Mouse (Mus musculus): ENCODE measurements at regions not wholly inside any gene's neighbourhood (a gene's known extent, or its start where the extent isn't known, plus 50 kb on each side); places are given as distances from the start of the nearest gene placed in this dataset.

DNA sequence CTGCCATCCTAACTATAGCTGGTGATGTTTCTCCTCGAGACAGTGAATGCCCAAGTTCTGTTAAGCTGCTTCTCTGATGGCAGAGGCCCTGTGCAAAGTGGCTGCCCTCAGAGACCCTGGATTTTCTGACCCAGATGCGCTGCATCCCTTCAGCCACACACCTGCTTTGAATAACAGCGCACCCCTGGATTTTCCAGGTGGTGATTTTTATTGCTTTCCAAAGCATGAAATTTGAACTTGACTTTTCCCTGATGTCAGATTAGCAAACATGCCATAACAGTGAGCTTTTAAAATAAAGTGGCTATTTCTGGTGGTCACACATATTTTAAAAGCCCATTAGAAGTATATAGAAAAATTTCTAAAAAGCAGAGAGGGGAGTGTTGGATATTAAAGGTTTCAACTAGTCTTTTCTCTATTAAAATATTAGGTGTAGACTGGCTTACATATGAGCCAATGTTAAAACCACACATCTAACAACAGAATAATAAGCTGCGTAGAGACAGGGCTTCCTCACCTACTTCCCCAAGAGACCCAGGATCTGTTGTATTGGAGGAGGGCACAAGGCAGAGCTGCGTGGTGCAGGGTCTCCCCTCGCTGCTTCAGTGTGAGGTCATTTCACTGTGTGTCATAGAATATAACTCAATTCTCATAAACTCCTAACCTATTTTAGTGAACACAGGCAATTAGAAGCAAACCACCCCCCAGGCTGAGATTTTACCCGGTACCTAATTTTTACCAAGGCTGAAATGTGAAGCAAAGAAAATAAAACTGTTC lies 280.3 kb downstream of the Ccdc91 start:
- DNase-seq (ENCODE audit: low spot score in 2 of 2), result no peak

DNA sequence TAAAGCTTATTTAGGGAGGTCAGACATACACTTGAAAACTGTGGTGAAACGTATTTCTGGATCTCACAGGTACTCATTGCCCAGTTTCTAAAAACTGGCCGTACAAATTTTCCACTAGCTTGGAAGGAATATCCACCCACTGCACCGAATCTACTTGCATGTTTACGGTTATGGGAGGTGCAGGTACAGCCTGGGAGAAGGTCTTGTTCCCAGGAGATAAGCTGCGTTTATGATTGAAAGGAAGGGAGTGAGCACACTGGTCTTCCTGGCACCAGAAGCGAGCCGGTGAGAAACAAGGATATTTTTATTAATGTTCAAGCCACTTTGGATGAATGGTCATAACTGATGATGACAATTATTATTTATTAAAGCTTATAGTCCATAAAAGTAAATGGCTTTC lies 283.9 kb downstream of the Ccdc91 start:
- DNase-seq (ENCODE audit: low spot score in 2 of 2), result no peak

DNA sequence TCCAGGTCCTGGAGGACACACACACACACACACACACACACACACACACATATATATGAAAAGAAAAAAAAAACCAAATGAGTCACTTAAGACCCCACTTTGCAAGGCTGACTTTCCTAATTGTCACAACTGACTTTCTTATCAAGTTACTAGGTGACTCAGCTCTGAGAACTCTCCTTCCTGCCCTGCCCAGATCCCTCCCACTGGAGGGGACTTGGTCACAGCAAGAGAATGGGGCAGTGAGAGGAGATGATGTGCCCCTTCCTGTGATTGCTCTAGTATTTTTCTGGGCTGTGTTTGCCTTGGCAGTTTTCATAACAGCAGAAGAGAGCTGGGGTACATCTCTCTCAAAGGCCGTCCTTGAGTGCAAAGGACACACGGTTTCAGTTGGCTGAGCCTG lies 284.5 kb downstream of the Ccdc91 start:
- no peak for DNase-seq (ENCODE audit: low spot score in 2 of 2)

DNA sequence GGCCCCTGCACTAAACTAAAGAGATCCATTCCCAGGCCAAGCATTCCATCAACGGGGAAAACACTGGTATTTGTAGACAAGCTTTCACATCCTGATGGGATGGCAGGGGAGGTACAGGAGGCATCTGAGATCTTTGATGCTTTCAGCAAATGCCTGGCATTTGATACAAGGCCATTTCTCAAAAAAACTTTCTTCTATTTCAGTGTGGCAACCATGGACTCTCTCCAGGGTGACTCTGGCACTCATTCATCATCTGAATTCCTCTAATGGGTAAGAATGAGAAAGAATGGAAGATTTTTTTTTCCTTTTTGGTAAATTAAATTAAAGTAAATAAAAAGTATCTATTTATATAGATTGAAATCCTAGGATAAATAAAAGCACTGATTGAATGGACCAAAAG lies 281.8 kb upstream of the Far2 start:
- no peak for DNase-seq (ENCODE audit: low spot score in 2 of 2)

DNA sequence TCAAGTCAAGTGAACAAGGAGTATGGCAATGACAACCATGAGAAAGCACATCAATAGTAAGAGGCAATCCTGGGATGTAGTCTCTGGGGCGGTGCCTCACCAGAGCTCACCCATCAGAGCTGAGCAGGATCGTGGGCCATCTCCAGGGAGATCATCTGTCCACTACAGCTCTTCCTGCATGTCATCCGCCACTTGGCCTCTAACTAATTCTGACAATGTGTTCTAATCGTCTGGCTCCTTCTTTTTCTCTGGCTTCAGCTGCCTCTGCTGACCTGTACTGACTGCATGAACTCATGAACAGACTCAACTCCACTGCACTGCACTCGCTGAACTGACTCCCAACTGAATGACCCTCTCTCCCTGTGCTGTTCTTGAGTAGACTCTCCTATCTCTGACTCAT lies 277.9 kb upstream of the Far2 start:
- DNase-seq (ENCODE audit: low spot score in 2 of 2), result no peak

DNA sequence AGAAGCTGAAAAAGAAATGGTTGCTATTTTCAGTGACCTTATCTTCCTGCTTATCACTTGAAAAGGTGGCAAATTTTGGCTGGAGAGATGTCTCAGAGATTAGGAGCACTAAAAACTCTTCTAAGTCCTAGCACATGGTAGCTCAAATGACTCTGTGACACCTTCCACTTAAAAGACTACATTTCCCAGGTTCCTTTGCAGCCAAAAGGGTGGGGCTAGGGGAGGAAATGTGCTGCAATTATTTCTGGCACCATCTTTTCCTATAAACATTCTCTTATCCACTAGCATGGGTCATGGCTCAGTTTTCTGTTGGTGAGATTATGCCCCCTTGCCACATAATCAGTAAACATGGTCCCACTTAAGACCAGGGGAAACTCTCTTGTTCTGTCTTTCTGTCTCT lies 277.0 kb upstream of the Far2 start:
- DNase-seq (ENCODE audit: low spot score in 2 of 2), result no peak

DNA sequence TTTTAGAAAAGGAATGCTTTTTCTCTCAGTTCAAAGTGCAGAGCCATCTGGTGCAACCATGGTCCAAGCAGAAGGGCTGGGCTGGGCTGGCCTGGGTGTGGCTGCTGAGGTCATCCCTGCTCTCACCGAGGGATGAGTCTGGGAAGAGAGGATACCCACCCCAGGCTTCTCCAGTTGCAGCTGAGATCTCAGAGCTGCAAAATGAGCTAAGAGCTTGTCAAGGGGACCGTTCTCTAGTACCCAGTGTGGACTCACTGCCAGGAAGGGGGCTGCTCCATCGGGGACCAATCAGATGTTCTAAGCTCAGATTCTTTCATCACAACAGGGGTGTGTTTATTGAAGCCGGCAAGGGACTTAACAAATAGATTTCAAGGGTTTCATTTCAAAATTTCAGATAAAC lies 275.6 kb upstream of the Far2 start:
- DNase-seq (ENCODE audit: low spot score in 2 of 2), result peak in 1 of 2 experiments; percentile 12

DNA sequence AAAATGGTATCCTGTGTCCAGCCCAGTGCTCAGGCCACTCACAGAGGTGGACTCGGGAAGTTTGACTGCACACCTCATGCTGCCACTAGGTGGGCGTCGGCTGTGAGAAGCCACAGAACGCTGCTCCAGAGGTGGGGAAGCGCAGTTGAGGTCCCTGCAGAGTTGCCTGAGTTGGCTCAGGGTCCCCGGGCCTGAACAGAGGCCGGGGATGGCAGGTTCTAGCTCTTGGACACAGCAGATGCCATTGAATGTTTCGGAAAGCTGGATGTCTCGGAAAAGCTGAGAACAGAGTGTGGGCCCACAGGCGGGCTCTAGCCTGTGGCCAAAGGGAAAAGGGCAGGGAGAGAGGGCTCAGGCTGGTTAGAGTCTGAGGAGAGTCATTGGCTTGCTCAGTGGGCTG lies 273.2 kb upstream of the Far2 start:
- no peak for DNase-seq (ENCODE audit: low spot score in 2 of 2)

DNA sequence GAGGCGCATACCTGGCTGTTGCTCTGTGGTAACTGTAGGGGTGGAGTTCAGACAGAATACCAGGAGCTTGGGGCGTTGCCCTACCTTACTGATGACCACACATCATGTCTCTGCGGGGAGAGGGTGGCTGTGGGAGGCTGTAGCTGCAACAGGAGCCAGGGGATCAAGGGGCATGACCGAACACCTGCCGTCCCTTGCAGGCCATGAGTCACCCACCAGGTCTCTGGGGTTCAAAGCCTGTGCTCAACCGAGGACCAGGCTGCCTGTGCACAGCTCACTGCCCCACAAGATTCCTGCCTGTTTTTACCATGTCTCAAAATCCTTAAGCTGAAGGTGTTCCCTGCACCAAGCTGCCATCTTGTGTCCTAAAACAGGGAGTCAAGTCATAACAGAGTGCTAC lies 272.4 kb upstream of the Far2 start:
- DNase-seq (ENCODE audit: low spot score in 2 of 2), result no peak

DNA sequence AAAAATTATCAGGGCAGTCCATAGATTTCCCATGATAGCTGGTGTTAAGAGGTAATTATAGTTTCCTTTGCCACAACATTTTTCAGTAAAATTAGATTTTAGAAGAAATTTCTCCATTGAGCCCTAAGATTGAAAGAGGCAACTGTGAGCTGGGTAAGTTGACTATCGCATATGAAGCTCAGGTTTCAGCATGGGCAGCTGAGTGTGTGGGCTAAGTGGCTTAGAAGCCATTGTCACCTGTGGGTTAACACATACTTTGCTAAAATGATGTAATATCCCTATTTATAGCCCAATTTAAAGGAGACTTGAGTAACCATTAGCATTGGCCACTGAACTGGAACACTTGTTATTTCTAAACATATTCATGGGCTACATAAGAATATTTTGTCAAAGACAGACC lies 267.6 kb upstream of the Far2 start:
- DNase-seq (ENCODE audit: low spot score in 2 of 2), result no peak

DNA sequence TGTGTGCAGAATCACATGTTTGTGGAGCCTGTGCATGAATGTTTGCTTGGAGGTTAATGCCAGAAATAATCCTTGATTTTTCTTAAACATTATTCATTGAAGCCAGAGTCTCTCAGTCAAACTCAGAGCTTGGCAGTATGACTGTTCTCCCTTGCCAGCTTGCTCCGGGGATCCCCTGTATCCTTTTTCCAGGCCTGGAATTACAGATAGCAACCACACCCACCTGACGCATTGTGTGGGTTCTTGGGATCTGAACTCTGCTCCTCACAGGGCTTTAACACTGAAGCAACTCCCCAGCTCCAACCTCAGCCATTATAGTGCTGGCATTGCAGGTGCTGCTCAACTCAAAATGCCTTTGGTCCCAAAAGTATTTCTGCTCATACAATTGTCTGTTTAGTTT lies 262.8 kb upstream of the Far2 start:
- DNase-seq (ENCODE audit: low spot score in 2 of 2), result no peak

DNA sequence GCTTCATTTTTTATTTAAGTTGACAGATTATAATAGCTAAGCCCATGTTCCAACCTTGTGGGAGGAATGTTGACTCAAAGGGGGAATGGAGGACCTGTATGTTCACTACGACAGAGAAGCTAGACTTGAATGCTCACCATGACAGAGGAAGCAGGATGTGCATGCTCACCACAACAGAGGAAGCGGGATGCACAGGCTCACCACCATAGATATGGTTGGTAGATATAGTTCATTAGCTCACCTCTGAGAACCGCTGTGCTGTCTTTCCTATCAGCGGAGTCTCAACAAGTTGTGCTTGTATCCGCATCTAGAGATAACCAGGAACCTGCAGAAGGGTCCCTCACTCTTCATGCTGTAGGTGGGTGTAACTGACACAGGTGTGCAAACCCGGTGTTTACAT lies 262.2 kb upstream of the Far2 start:
- no peak for DNase-seq (ENCODE audit: low spot score in 2 of 2)

DNA sequence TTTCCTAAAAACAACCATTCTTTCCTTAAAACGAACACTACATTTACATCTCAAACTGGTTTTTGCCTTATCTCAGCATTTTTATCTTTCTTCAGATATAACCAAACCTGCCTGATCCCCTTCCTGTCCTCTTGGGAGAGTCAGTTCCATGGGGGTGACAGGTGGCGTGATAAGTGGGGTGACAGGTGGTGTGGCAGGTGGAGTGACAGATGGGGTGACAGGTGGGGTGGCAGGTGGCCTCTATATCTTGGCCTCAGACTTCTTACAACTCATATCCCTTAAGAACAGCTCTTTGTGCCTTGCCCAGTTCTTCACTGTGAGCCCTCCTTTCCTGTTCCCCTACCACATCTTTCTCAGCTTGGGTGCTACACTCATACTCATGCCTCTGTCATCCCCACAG lies 259.0 kb upstream of the Far2 start:
- DNase-seq (ENCODE audit: low spot score in 2 of 2), result no peak

DNA sequence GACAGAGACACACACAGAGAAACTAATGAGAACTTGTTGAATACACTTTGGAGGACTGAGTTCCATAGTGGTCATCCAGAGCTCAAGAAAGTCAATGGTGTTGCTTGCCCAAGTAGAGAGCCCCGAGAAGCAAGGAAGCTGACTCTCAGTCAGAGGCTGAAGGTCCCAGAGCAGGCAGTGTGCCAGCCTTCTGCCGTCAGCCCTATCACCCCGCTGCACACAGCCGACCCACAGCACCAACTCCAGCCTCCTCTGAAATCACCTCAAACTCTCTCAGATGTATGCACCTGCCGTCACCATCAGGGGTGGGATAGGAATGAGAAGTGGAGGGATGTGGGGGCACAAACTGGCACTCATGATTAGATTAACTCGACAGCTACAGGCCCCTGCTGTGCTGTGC lies 257.9 kb upstream of the Far2 start:
- DNase-seq (ENCODE audit: low spot score in 2 of 2), result no peak

DNA sequence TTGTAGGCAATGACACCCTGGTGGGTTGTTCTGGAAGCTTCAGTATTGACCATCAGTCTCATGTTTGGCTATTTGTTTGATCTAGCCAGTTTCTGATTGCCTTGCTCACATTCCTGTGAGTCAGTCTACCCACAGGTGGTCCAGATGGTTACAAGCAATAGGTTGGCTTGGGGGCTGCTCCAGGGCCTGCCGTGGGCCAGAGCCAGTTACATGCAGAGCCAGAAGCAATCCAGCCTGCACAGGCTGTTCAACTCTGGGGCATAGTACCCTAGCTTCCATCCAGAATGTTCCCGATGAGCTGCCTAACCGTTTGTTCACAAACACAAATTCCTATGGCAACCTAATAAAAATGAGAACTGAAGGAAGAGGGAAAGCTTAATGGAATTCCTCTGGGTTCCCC lies 253.2 kb upstream of the Far2 start:
- DNase-seq (ENCODE audit: low spot score in 2 of 2), result no peak

DNA sequence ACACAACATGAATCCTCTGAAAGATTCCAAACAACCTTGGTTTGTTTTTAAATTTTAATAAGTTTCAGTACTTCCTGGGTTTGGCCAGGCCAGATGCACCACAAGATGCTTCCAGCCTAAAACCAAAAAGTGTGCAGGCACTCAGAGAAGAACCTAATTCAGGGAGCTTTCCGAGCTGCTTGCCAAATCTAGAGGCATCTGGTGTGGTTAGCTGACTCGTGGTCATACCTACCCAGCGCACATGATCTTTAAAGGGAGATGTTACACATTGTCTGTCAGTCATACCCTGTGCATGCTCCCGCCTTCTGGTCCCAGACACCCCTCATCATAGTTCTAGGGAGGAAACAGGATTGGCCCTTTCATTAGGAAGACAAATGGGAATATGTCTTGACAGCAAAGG lies 252.7 kb upstream of the Far2 start:
- DNase-seq (ENCODE audit: low spot score in 2 of 2), result no peak

DNA sequence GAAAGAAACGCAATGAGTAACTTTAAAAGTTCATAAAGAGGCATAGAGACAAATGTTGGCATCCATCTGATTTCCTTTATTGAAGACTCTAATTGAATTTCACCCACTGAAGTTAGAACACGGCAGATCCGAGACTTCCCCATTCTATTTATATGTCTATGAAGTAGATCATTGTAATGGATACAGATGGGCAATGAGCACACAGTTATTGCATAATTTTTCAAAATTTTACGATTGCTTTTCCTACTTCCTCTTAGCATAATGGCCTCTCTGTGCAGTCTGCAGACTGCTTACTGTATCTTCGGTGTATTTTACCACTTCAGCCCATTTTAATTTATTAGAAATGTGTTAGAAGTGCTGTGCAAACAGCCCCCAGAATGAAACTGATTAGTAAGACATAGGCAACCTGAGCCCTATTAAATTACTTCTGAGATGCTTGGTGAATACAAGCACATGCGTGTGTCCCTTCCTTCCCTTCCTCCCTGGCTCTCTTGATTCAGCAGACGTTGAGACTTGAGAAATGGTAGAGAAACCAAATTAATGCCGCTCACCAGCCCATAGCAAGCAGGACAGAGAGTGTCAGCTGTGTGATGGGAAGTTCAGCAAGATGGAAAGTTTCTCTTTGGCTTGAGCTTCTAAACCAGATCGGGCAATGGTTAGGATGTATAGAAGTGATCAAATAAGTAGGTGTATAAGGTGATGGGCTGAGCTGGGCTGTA lies 247.9 kb upstream of the Far2 start:
- DNase-seq (ENCODE audit: low spot score in 2 of 2), result no peak

DNA sequence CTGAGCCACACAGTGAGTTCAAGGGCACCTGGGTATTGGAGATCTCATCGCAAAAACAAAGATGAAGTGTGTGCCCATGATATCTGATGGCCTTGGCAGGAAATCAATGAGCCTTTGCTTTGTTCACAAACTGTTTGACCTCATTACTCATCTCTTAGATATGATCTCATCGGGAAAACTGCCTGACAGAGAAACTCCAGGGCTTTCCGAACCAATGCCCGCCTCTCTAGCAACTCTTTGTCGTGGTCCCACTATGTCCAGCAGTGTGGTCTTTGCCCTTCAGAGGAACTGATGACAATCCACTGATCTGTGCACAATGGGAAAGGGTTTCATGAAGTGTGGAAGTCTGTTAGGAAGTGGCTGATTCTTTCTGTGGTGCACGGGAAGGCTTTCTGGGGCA lies 247.2 kb upstream of the Far2 start:
- DNase-seq (ENCODE audit: low spot score in 2 of 2), result no peak

DNA sequence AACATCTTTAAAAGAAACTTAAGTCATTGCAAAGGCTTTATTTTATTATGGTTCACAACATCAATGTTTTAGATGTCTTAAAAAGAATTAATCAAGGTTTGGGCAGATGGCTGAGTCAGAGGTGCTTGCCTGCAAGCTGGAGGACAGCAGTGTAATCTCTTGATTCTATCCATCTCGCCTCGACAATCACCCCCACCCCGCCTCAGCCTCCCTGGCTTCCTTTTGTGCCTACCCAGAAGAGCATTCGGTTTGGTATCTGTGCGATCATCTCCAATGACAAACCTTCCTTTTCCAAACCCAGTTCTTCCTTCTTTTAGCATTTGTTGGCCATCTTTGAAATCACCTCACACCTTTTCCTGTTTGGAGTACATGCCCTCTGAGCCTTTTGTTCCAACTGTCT lies 246.2 kb upstream of the Far2 start:
- no peak for DNase-seq (ENCODE audit: low spot score in 2 of 2)

DNA sequence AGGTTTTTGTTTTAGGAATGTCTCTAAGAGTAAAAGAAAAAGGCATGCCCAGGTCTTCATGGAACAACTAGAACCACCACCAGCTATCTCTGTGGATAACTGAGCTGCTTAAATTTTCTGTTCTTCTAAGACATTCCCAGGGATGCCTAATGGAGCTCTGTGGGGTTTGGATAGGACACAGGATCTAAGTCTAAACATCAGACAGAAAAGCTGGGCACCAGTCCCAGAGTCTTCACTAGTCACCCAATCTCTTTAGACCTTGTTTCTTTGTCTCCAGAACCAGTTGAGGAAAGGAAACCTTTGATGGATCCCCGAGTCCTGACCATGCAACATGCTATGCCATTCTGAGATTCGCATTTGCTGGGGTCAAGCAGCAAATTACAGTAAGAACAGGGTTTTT lies 243.2 kb upstream of the Far2 start:
- no peak for DNase-seq (ENCODE audit: low spot score in 2 of 2)

DNA sequence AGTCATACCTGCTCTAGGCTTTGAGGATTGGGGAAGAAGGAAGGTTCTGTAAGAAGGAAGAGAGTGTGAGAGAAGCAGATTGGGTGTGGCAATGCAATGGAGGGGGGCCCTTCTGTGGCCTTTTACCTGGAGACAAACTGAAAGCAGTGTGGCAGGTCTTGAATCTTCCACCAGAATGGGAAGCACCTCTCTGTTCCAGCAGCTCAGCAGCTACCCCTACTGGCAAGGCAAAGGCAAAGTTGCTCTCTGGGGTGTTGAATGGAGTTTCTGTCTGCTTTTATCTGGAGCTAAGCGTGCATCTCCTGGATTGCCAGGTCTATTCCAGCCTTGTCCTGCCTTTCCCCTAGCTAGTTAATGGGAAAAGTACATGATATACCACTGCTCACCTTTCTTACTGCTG lies 236.3 kb upstream of the Far2 start:
- DNase-seq (ENCODE audit: low spot score in 2 of 2), result peak; percentile 69 to 72

DNA sequence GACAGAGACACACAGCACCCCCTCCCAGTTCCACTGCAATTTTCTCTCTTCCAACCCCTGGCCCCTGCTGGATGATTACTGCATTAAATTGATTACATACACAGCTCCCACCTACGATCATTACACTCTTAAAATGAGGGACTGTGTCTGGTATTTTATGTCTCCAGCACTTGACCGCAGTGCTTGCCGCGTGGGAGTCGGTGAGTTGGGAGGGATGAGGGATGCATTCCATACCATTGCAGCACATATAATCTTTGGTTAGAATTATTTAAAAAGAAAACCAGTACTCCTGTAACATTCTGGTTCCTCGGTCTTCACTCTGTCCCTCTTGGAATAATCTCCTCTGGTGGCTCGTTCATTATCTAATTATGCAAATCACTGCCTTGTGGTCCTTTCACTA lies 230.2 kb upstream of the Far2 start:
- DNase-seq (ENCODE audit: low spot score in 2 of 2), result no peak

DNA sequence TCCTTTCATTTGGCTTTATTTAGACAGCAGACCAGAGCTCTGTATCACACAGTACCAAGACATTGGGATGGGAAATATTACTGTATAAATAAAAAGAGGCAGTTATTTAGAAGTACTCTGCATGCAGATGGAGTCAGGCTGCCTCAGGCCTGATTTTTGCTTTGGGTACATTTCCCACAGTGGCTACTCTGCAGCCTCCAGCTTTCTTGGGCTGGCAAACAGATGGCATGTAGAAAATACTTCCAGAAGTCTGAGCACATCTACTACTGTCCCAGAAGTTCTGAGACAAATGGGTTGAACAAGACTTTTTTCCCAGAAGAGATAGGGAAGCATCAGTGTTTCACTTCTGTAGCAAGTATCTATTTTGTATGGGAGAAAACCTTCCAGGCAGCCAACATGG lies 229.8 kb upstream of the Far2 start:
- no peak for DNase-seq (ENCODE audit: low spot score in 2 of 2)

DNA sequence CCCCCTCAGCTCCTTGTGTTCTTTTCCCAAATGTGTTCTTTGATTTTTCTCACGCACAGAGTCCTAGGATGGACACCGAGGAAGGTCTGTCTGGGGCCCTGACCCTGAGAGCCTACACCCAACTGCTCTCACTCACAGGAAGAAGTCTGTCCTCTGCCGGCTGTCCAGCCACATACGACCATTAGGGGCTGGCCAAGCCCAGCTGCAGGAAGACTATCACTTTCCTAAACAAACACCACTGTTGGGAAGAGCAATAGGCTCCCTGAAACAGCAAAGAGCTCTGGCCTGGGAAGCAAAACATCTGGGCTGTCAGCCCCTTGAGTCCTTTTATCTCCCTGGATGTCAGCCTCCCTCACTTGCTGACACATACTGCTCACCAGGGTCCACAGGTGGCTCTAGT lies 224.8 kb upstream of the Far2 start:
- DNase-seq (ENCODE audit: low spot score in 2 of 2), result no peak
